Mouse (Mus musculus) neural tube, embryonic 12.5 days (tissue): Measurements from ENCODE around the gene Zp3. TPM values are rescaled to one million over a fixed set of nuclear protein-coding genes. Genes with fewer than 3 reads are reported as not detected.

ENCODE experiments used
- ATAC-seq: fragments of 200-750 bp; cut with Nextera tagmentation; 2 replicates; pipeline ENCODE4 v1.8.0; 2017; ENCODE audit warnings: low read depth, mild to moderate bottlenecking, moderate TSS enrichment, moderate library complexity; ENCODE audit not compliant: low FRiP score
- H3K27ac ChIP-seq: fragments of 300-500 bp; sonication (generic); 2 replicates; pipeline ENCODE4 v1.5.1; 2016
- H3K27me3 ChIP-seq: fragments of 300-500 bp; sonication (generic); replicated peaks from 2 replicates; pipeline ENCODE4 v1.6.1; 2016; ENCODE audit warnings: mild to moderate bottlenecking
- H3K36me3 ChIP-seq: fragments of 300-500 bp; sonication (generic); 2 replicates; pipeline ENCODE4 v1.6.1; 2016; ENCODE audit warnings: mild to moderate bottlenecking
- H3K4me1 ChIP-seq: fragments of 300-500 bp; sonication (generic); 2 replicates; pipeline ENCODE4 v1.6.1; 2016
- H3K4me2 ChIP-seq: fragments of 300-500 bp; sonication (generic); replicated peaks from 2 replicates; pipeline ENCODE4 v1.6.1; 2016; ENCODE audit warnings: mild to moderate bottlenecking
- H3K4me3 ChIP-seq: fragments of 300-500 bp; sonication (generic); 2 replicates; pipeline ENCODE4 v1.5.1; 2016
- H3K9ac ChIP-seq: fragments of 300-500 bp; sonication (generic); 2 replicates; pipeline ENCODE4 v1.6.1; 2016; ENCODE audit warnings: mild to moderate bottlenecking
- H3K9me3 ChIP-seq: fragments of 300-500 bp; sonication (generic); 2 replicates; pipeline ENCODE4 v1.6.1; 2016; ENCODE audit warnings: mild to moderate bottlenecking
- WGBS: fragments of 180-500 bp; shearing (Covaris S2); methylation state at CpG from one replicate; pipeline ENCODE4 v1.1.7; 2016; 5-methylcytosine and 5-hydroxymethylcytosine counted together
- polyA plus RNA-seq: library from polyadenylated mRNA; unstranded; fragments of >200 nt; fragmentation: Nextera tagmentation; extraction: Ambion mirVana; gene quantifications from 2 replicates; pipeline ENCODE4 v1.2.1, GENCODE M21; 2016

The Zp3 gene
- polyA plus RNA-seq, 1 experiment from 2014 or later: not detected

GRCm38 (mm10) chr5:136016014-136016876 lies 36.3 kb downstream of the Zp3 start:
- peaks cover 32% of the 10 kb centered on the region for H3K36me3 ChIP-seq
- H3K9ac ChIP-seq: 0 out of 2 replicates have a peak overlapping the region, but pooled peaks have one; percentile 17
- no peak for ATAC-seq
- H3K27ac ChIP-seq: no peak overlapping the region
- no peak overlapping the region for H3K4me3 ChIP-seq
- no peak overlapping the region for H3K4me2 ChIP-seq
- H3K9me3 ChIP-seq: no peaks in the 10 kb centered on the region
- WGBS: 83% methylated on average over 10 of the region's 10 CpGs
- H3K4me1 ChIP-seq: peaks cover 3% of the 10 kb centered on the region; the same call in 1 of the 2 replicates
- no peaks in the 10 kb centered on the region for H3K27me3 ChIP-seq

- 91% methylated on average over 6 of the region's 6 CpGs for WGBS
- no peak overlapping the region for H3K9ac ChIP-seq
- H3K27ac ChIP-seq: no peak overlapping the region
- ATAC-seq: no peak
- no peak overlapping the region for H3K4me2 ChIP-seq
- H3K27me3 ChIP-seq: no peaks in the 10 kb centered on the region
- no peak overlapping the region for H3K4me3 ChIP-seq
- H3K4me1 ChIP-seq: peaks cover 3% of the 10 kb centered on the region; the same call in 1 of the 2 replicates
- no peaks in the 10 kb centered on the region for H3K9me3 ChIP-seq
- peaks cover 22% of the 10 kb centered on the region for H3K36me3 ChIP-seq
Observed at GRCm38 (mm10) chr5:136017262-136017661, 37.4 kb downstream of the Zp3 start.

- H3K9me3 ChIP-seq: no peaks in the 10 kb centered on the region
- no peak for ATAC-seq
- H3K4me3 ChIP-seq: no peak overlapping the region
- H3K4me1 ChIP-seq: peaks cover 3% of the 10 kb centered on the region; the same call in 1 of the 2 replicates
- H3K9ac ChIP-seq: no peak overlapping the region
- 87% methylated on average over 2 of the region's 2 CpGs for WGBS
- no peak overlapping the region for H3K27ac ChIP-seq
- H3K27me3 ChIP-seq: no peaks in the 10 kb centered on the region
- no peak overlapping the region for H3K4me2 ChIP-seq
- H3K36me3 ChIP-seq: peaks cover 10% of the 10 kb centered on the region
Observed at GRCm38 (mm10) chr5:136018726-136019125, 38.8 kb downstream of the Zp3 start.

- Histone ChIP-seq H3K4me3 (no peak overlapping the region), H3K27me3 (no peaks in the 10 kb centered on the region), H3K9ac (no peak overlapping the region), H3K4me1 (peaks cover 3% of the 10 kb centered on the region; the same call in 1 of the 2 replicates), H3K27ac (no peak overlapping the region), H3K9me3 (no peaks in the 10 kb centered on the region), H3K36me3 (peaks cover 9% of the 10 kb centered on the region), H3K4me2 (no peak overlapping the region)
- ATAC-seq: no peak
- 35% methylated on average over 1 of the region's 1 CpGs for WGBS
Observed at GRCm38 (mm10) chr5:136019907-136020306, 40.0 kb downstream of the Zp3 start.

GRCm38 (mm10) chr5:136025712-136026111 lies 45.8 kb downstream of the Zp3 start:
- Histone ChIP-seq H3K4me3 (no peak overlapping the region), H3K27ac (no peak overlapping the region), H3K36me3 (peaks cover 46% of the 10 kb centered on the region), H3K4me2 (no peak overlapping the region), H3K9ac (no peak overlapping the region), H3K9me3 (no peaks in the 10 kb centered on the region), H3K4me1 (no peaks in the 10 kb centered on the region), H3K27me3 (no peaks in the 10 kb centered on the region)
- ATAC-seq: no peak
- 77% methylated on average over 3 of the region's 3 CpGs for WGBS

- H3K4me3 ChIP-seq: no peak overlapping the region
- no peaks in the 10 kb centered on the region for H3K4me1 ChIP-seq
- no peak overlapping the region for H3K27ac ChIP-seq
- no peak for ATAC-seq
- no peak overlapping the region for H3K4me2 ChIP-seq
- H3K36me3 ChIP-seq: peaks cover 57% of the 10 kb centered on the region
- 90% methylated on average over 9 of the region's 9 CpGs for WGBS
- no peaks in the 10 kb centered on the region for H3K27me3 ChIP-seq
- no peaks in the 10 kb centered on the region for H3K9me3 ChIP-seq
- H3K9ac ChIP-seq: no peak overlapping the region
Observed at GRCm38 (mm10) chr5:136026859-136027258, 47.0 kb downstream of the Zp3 start.

- H3K9ac ChIP-seq: no peak overlapping the region
- H3K4me2 ChIP-seq: no peak overlapping the region
- H3K4me3 ChIP-seq: no peak overlapping the region
- 78% methylated on average over 11 of the region's 11 CpGs for WGBS
- H3K4me1 ChIP-seq: no peaks in the 10 kb centered on the region
- H3K36me3 ChIP-seq: peaks cover 66% of the 10 kb centered on the region
- H3K9me3 ChIP-seq: no peaks in the 10 kb centered on the region
- no peak overlapping the region for H3K27ac ChIP-seq
- no peak for ATAC-seq
- no peaks in the 10 kb centered on the region for H3K27me3 ChIP-seq
Observed at GRCm38 (mm10) chr5:136027612-136028311, 47.9 kb downstream of the Zp3 start.

- Histone ChIP-seq H3K27me3 (no peaks in the 10 kb centered on the region), H3K4me3 (no peak overlapping the region), H3K27ac (no peak overlapping the region), H3K9me3 (peaks cover 3% of the 10 kb centered on the region; the same call in 1 of the 2 replicates), H3K4me1 (no peaks in the 10 kb centered on the region), H3K36me3 (peaks cover 31% of the 10 kb centered on the region), H3K9ac (no peak overlapping the region), H3K4me2 (no peak overlapping the region)
- WGBS: 86% methylated on average over 4 of the region's 4 CpGs
- ATAC-seq: no peak
Observed at GRCm38 (mm10) chr5:136034868-136035267, 55.0 kb downstream of the Zp3 start.

GRCm38 (mm10) chr5:136035285-136035684 lies 55.4 kb downstream of the Zp3 start:
- H3K9ac ChIP-seq: no peak overlapping the region
- peaks cover 3% of the 10 kb centered on the region; the same call in 1 of the 2 replicates for H3K9me3 ChIP-seq
- ATAC-seq: no peak
- no peak overlapping the region for H3K4me2 ChIP-seq
- no peaks in the 10 kb centered on the region for H3K4me1 ChIP-seq
- H3K27ac ChIP-seq: no peak overlapping the region
- no peak overlapping the region for H3K4me3 ChIP-seq
- H3K36me3 ChIP-seq: peaks cover 26% of the 10 kb centered on the region
- H3K27me3 ChIP-seq: no peaks in the 10 kb centered on the region
- 86% methylated on average over 1 of the region's 1 CpGs for WGBS

- Histone ChIP-seq H3K27me3 (no peaks in the 10 kb centered on the region), H3K4me3 (no peak overlapping the region), H3K4me1 (no peaks in the 10 kb centered on the region), H3K9ac (no peak overlapping the region), H3K27ac (no peak overlapping the region), H3K36me3 (peaks cover 13% of the 10 kb centered on the region), H3K9me3 (peaks cover 3% of the 10 kb centered on the region; the same call in 1 of the 2 replicates), H3K4me2 (no peak overlapping the region)
- no peak for ATAC-seq
- 82% methylated on average over 1 of the region's 1 CpGs for WGBS
Observed at GRCm38 (mm10) chr5:136036667-136037066, 56.8 kb downstream of the Zp3 start.
